Mouse (Mus musculus) limb, embryonic 11.5 days (tissue): ENCODE results near the gene Gm3435. TPM values are rescaled to one million over a fixed set of nuclear protein-coding genes. Genes with fewer than 3 reads are reported as not detected.

Source experiments
- ATAC-seq: fragments of 200-750 bp; cut with Nextera tagmentation; 2 replicates; pipeline ENCODE4 v1.8.0; 2017; ENCODE audit warnings: low read depth; ENCODE audit not compliant: insufficient number of reproducible peaks, low FRiP score, low TSS enrichment
- DNase-seq: peaks from one replicate; pipeline ENCODE4 v3.0.0-alpha.2; 2015; ENCODE audit warnings: low spot score
- H3K27ac ChIP-seq: fragments of 300-500 bp; sonication (generic); replicated peaks from 2 replicates; pipeline ENCODE4 v1.5.1; 2014; ENCODE audit warnings: low read depth, mild to moderate bottlenecking, low read length
- H3K27me3 ChIP-seq: fragments of 300-500 bp; sonication (generic); 2 replicates; pipeline ENCODE4 v1.6.1; 2014; ENCODE audit warnings: mild to moderate bottlenecking, low read length, mixed read lengths; ENCODE audit not compliant: control insufficient read depth, insufficient read depth
- H3K36me3 ChIP-seq: fragments of 300-500 bp; sonication (generic); 2 replicates; pipeline ENCODE4 v1.6.1; 2014; ENCODE audit warnings: mild to moderate bottlenecking, low read length, moderate library complexity, mixed read lengths; ENCODE audit not compliant: control insufficient read depth, insufficient read depth
- H3K4me1 ChIP-seq: fragments of 300-500 bp; sonication (generic); 2 replicates; pipeline ENCODE4 v1.6.1; 2014; ENCODE audit warnings: low read length, mixed read lengths; ENCODE audit not compliant: control insufficient read depth, insufficient read depth
- H3K4me2 ChIP-seq: fragments of 300-500 bp; sonication (generic); 2 replicates; pipeline ENCODE4 v1.6.1; 2014; ENCODE audit warnings: low read depth, mild to moderate bottlenecking, moderate library complexity; ENCODE audit not compliant: severe bottlenecking
- H3K4me3 ChIP-seq: fragments of 300-500 bp; sonication (generic); 2 replicates; pipeline ENCODE4 v1.5.1; 2014; ENCODE audit warnings: low read depth, low read length
- H3K9ac ChIP-seq: fragments of 300-500 bp; sonication (generic); 2 replicates; pipeline ENCODE4 v1.6.1; 2014; ENCODE audit warnings: mild to moderate bottlenecking, low read length
- H3K9me3 ChIP-seq: fragments of 300-500 bp; sonication (generic); 2 replicates; pipeline ENCODE4 v1.6.1; 2016; ENCODE audit warnings: low read length; ENCODE audit not compliant: control insufficient read depth
- WGBS: fragments of 180-500 bp; shearing (Covaris S2); extraction: QIAGEN DNeasy Blood & Tissue Kit; methylation state at CpG from one replicate; pipeline ENCODE4 v1.1.7; 2014; 5-methylcytosine and 5-hydroxymethylcytosine counted together
- polyA plus RNA-seq: library from polyadenylated mRNA; unstranded; fragments of >200 nt; fragmentation: Nextera tagmentation; extraction: Ambion mirVana; gene quantifications from 2 replicates; pipeline ENCODE4 v1.2.1, GENCODE M21; 2014

Gene Gm3435
- polyA plus RNA-seq, 1 experiment from 2014 or later, result 6.2 TPM

- DNase-seq (no peak), ATAC-seq (no peak)
- Histone ChIP-seq H3K4me1 (peaks cover 7% of the 10 kb centered on the region; the same call in 1 of the 2 replicates), H3K4me3 (no peak overlapping the region), H3K36me3 (no peaks in the 10 kb centered on the region), H3K4me2 (no peak overlapping the region), H3K27ac (no peak overlapping the region), H3K9ac (no peak overlapping the region), H3K27me3 (no peaks in the 10 kb centered on the region), H3K9me3 (no peaks in the 10 kb centered on the region; the same call in 1 of the 2 replicates)
- WGBS, result 64% methylated on average over 8 of the region's 8 CpGs
Measured at GRCm38 (mm10) chr17:15068040-15068792, 58.2 kb downstream of the Gm3435 start.

GRCm38 (mm10) chr17:15069124-15069523 lies 59.1 kb downstream of the Gm3435 start:
- H3K4me1 ChIP-seq, result peaks cover 7% of the 10 kb centered on the region; the same call in 1 of the 2 replicates
- no peaks in the 10 kb centered on the region for H3K27me3 ChIP-seq
- H3K9me3 ChIP-seq, result no peaks in the 10 kb centered on the region; the same call in 1 of the 2 replicates
- no peak overlapping the region for H3K4me2 ChIP-seq
- H3K36me3 ChIP-seq, result no peaks in the 10 kb centered on the region
- ATAC-seq (no peak), DNase-seq (no peak)
- 53% methylated on average over 2 of the region's 2 CpGs for WGBS
- H3K27ac ChIP-seq, result no peak overlapping the region
- H3K9ac ChIP-seq, result no peak overlapping the region
- no peak overlapping the region for H3K4me3 ChIP-seq

Other genes with a start within 250 kb of the Gm3435 start
- gene Wdr27, start 67.0 kb upstream of the Gm3435 start, polyA plus RNA-seq, result 3.9 and 4.4 TPM in 2 replicates
- gene 1600012H06Rik, start 67.0 kb upstream of the Gm3435 start, polyA plus RNA-seq, result 24.1 and 28.8 TPM in 2 replicates
- gene Phf10, start 48.9 kb upstream of the Gm3435 start, polyA plus RNA-seq, result 39.9 and 44.8 TPM in 2 replicates
- gene 9030025P20Rik, start 31.7 kb upstream of the Gm3435 start, polyA plus RNA-seq, result 8.6 and 9.1 TPM in 2 replicates
- gene Gm3417, start 31.4 kb upstream of the Gm3435 start, polyA plus RNA-seq, result 0.23 TPM in 1 of 2 replicates, not detected in the other
- 68.3 and 74.3 TPM in 2 replicates for gene Ermard, start 31.0 kb downstream of the Gm3435 start, polyA plus RNA-seq
- gene Tcte3, start 31.3 kb downstream of the Gm3435 start, polyA plus RNA-seq, result 0.47 TPM in 1 of 2 replicates, not detected in the other
- gene Gm3448, start 31.4 kb downstream of the Gm3435 start, polyA plus RNA-seq, result 2.5 and 3.2 TPM in 2 replicates